In genomic region chr2:153900088-153900487, GRCm38 (mm10) we compare ENCODE assay signal across 16 mouse cellular contexts.
"Had no signal": no experiment of that assay in that cellular context is flagged by ENCODE, and none has a peak within 500 bp of the region (broad histone marks: within the 10 kb centered on the region; RNA-seq: fewer than 3 reads in every experiment).

TSS of gene Bpifb6 (plus strand) at chr2:153900388.

- DNase-seq: heart, postnatal 10 days; heart, postnatal 14 days; heart, postnatal 36 days; heart, postnatal 4 days; kidney, adult 11 months; kidney, adult 18-20 months; kidney, adult 2 months; kidney, adult 8-10 months; kidney, adult 9 months; kidney, postnatal 10 days; kidney, postnatal 14 days; kidney, postnatal 25 days; kidney, postnatal 36 days; kidney, postnatal 4 days; layer of hippocampus, adult 9-11 months; layer of hippocampus, postnatal 36 days had no signal
